Mouse (Mus musculus): ENCODE data around the gene Lsm10.
"Not testable (repeated sequence)": the region's sequence is repeated elsewhere in the genome, so short reads cannot be mapped to it uniquely, and the experiment has no call there.

Lsm10 gene

GRCm38 (mm10) chr4:126095622-126096430 lies 597 bp upstream of the Lsm10 start:
- DNase-seq (ENCODE audit: low spot score), result not testable (repeated sequence)

- peak; percentile 32 for DNase-seq (ENCODE audit: low spot score)
Observed at GRCm38 (mm10) chr4:126097711-126098253, 1.4 kb downstream of the Lsm10 start.

DNA sequence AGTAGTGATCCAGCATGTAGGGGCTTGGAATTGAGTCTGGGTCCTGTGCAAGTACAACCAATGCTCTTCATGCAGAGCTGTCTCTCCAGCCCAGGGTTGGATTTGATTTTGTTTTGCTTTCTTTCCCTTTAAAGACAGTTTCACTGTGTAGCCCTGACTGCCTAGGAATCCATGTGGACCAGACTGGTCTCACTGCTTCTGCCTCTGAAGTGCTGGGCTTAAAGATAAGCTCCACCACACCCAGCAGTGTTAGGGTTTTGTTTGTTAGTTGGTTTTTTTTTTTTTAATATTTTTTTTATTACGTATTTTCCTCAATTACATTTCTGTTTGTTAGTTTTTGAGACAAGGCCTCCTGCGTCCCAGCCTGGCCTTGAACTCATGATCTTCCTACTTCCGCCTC lies 2.9 kb downstream of the Lsm10 start:
- DNase-seq (ENCODE audit: low spot score), result no peak

DNA sequence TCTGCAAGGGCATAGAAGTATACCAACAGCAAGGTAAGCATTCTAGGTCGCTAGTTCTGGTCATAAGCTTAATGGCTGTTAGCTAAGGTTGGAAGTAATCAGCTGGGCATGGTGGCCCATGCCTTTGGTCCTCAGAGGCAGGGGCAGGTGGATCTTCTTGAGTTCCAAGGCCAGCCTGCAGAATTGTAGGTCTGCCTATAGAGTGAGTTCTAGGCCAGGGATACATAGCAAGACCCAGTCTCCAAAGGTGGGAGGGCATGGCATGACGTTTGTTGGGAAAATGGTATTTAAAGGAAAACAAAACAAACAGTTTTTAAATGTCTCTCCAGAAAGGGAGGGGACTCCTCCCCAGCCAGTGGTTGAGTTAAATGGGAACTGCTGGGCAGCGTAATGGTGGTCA lies 4.3 kb downstream of the Lsm10 start:
- no peak for DNase-seq (ENCODE audit: low spot score)

DNA sequence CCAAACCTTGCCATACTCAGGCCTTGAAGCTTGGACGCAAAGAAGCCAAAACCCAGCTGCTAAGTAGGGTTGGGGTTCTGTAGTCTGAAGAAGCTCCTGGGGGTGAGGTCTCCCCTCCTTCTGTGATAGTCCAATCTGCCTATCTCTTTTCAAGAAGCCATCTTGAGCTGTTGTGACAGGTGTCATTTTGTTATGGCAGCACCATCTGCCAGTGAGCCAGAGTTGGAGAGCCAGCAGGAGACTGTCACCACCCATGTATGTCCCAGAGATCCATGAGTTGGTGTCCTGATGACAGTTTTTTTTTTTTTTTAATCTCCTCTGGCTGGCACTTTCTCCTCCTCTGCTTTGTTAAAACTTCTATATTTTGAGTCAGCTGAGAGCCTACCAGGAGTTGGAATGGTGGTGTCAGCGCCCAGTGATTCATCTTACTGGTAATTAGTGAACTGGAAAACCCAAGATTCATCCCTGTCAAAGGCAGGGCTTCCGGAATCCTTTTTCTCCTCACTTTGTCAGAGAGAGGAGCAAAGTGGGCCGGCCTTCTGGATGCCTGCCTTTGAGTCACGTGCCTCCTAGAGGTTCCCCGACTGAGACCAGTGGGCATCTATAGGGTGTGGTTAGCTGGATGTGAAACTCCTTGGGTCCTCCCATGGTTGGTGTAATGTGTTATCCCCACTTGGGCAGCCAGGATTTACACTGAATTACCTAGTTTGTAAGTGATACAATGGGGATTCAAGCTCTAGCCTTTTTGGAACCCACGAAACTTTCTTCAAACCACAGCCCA lies 5.8 kb downstream of the Lsm10 start:
- DNase-seq (ENCODE audit: low spot score), result no peak

DNA sequence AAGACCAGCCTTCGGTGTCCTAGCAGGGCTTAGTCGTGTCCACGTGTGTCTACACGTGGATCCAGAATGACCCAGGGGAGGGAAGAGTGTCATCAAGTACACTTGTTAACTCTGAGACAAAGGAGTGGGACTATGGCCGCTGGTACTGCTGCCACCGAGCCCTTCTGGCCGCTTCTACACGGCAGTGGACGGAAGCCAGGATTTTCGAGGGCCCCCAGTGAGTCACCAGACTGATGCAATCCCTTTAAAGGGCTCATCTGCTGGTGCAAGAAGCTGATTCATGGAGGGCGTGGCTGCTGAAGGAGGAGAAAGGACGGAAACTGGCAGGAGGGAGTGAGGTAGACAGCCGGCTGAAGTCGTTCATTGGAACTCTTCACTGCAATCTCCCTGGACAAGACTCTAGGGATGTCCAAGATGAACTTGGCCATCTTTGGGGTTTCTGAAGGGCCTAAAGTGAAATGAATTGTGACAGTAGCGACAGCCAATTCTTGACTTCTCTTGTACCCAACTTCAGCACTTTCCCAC lies 6.7 kb downstream of the Lsm10 start:
- DNase-seq (ENCODE audit: low spot score), result peak; percentile 79

GRCm38 (mm10) chr4:126103590-126104068 lies 7.2 kb downstream of the Lsm10 start, which contains the start of gene Stk40:
Gene Stk40 (plus strand): TSS chr4:126103957.
- DNase-seq (ENCODE audit: low spot score), result peak; percentile 96

GRCm38 (mm10) chr4:126104261-126105075 lies 8.0 kb downstream of the Lsm10 start:
- DNase-seq (ENCODE audit: low spot score), result peak; percentile 46

- DNase-seq (ENCODE audit: low spot score), result no peak
Observed at GRCm38 (mm10) chr4:126105131-126105783, 8.8 kb downstream of the Lsm10 start.

DNA sequence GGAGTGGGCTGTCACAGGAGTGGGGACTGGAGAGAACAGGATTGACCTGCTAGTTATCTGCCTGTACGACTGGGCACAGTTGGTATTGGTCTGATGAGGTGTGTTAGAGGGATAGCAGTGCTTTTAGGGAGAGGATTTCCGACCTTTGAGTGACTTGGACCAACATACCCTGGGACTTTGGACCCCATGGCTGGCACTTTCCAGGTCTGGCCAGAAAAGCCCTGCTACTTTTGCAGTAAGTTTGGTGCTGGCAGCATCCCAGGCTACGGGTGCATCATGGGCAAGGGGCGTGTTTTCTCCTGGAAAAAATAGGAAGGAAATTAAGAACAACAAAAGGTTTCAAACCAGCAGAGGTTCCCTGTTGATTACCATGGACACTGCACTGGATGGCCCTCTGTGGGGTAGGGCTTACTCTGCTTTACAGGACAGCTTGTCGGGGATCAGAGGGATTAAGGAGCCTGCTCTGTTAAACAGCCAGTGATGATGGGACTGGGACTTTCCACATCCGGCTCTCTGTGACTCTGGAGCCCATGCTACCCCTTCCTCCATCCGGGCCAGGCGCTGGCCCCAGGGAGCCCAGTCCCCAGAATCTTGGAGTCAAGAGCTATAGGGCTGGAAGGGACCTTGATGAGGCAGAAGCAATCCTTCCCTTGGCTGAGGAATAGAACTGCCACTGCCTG lies 11.8 kb downstream of the Lsm10 start:
- no peak for DNase-seq (ENCODE audit: low spot score)

DNA sequence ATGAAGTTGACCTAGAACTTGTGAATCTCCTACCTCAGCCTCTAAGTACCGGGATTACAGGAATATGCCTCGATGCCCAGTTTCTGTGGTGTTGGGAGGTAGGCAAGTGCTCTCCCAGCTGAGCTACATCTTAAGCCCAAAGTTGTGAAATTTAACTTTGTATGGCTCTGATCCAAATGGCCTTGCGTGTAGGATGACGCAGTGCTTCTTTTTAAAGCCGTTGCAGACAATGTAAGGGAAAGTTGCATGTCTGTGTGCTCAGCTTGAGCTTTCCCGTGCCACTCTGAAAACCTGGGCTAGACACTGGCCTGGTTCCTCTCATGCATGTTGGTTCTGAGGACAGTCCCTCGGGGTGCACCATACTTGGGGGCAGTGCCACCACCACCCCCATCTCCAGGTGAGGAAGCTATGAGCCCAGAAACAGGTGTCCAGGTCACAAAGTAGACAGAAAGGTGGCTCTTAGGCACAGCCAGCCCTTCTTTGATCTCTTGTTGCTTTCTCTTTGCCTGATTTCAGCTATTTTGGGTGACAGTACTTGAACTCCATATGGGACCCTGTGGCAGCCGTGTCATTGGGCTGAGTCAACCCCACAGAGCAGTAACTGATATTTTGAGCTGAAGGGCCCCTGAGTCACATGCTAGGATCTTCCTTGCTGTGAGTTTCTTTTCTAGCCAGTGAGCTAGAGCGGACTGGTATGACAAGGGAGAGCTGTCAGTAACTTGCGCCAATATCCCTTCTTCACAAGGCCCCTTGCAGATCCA lies 13.4 kb downstream of the Lsm10 start:
- no peak for DNase-seq (ENCODE audit: low spot score)

DNA sequence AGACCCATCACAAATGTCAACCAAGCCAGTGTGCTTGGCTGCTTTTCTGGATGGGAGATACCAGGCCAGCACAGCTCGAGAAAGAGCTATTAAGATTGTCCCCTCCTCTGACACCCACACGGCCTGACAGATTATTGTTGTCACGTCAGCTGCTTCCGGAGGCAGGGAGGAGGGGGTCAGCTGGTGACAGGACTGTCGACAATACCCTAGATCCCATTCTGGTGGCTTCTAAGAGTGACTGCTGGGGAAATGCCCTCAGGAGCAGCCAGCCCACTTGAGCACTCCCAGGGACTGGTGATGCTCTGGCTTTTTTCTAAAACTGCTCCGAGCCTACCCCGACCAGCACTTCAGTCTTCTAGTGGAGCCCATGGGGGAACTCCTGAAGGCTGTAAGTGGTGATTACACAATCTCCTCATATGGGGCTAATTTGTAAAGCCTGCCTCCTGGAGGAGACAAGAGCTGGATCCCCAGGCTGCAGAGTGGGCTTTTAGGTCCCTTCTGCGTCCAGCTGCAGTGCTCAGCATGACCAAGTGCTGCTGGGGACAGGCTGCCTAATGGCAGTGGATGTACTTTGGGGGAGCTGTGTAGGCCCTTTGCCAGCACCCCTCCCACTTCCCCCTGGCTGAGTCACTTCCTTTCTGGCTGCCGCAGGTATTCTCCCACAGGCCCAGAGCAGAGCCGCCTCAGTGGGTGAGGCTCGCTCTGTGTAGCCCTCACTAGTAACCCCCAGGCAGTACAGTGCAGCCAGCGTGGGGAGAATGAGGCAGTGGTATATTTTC lies 14.1 kb downstream of the Lsm10 start:
- DNase-seq (ENCODE audit: low spot score), result peak; percentile 52

DNA sequence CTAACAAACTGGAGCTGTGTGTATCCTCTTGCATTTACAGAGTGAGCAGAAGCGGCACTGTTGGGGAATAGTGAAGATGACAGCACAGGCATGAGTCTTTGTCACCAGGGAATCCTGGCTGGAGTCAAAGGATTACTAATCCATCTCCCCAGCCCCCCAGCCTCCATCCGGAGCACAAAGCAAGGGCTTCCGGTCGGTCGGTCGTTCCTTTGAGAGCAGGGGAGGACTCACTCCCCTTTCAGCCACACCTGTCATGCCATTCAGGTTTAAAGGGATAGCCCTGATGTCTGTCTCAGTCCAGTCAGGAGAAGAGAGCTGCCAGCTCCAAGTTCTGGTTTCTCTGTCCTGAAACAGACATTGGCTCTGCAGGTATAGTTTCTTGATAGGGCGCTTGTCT lies 14.7 kb downstream of the Lsm10 start:
- no peak for DNase-seq (ENCODE audit: low spot score)

- DNase-seq (ENCODE audit: low spot score), result no peak
Observed at GRCm38 (mm10) chr4:126113243-126113642, 16.8 kb downstream of the Lsm10 start.

GRCm38 (mm10) chr4:126113943-126114342 lies 17.5 kb downstream of the Lsm10 start:
- DNase-seq (ENCODE audit: low spot score), result no peak

DNA sequence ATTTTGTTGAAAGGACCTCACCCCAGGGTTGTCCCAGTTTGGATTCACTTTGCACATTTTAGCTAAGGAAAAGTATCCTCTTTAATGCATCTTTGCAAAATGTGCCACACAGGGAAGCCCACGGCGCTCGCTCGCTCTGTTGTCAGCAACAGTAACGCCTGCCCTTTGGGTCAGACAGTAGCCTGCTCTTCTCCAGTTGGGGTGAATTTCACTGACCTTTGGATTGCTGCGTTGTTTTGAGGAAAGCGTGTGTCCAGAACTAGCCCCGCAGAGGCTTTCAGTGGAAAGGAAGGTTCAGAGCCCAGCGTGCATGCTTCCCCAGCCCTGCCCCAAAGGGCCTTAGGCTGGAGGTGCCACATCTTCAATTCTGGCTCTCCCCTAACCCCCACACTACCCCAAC lies 19.0 kb downstream of the Lsm10 start:
- DNase-seq (ENCODE audit: low spot score), result no peak

DNA sequence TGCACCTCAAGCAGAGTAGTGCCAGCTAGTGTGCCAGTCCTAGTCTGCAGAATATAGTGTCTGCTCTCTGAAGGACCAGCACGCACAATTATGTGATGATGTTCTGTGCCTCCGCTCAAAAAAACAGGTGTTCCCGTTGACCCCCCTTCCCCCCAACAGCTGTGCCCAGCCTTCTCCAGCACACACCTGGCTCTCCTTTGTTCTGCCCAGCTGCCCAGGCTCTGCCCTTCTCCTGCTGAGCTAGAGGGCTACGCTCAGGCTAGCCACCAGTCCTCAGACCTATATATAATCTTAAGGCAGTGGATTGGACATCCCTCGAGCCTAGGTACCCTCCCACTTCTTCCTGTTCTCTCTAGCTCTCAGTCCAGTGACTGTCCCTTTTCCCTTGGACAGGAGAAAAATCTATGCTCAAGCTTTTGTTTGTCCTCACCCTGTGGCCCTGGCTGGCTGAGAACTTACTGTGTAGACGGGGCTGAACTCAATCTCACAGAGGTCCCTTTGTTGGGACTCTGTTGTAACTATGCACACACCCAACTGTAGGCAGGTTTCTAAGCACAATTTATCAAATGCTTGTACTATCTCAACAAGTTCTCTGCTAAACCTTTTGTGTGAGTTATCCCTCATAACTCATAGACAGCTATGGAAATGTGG lies 19.6 kb downstream of the Lsm10 start:
- DNase-seq (ENCODE audit: low spot score), result no peak

- no peak for DNase-seq (ENCODE audit: low spot score)
Observed at GRCm38 (mm10) chr4:126117116-126117515, 20.7 kb downstream of the Lsm10 start.
